Mouse (Mus musculus) lung, postnatal 0 days (tissue): ENCODE results near the gene Itk.

Source experiments
- CTCF ChIP-seq: IDR thresholded peaks from 2 replicates; pipeline ENCODE4 v1.5.1; 2016; ENCODE audit warnings: antibody characterized with exemption, mild to moderate bottlenecking
- EP300 ChIP-seq: IDR thresholded peaks from 2 replicates; pipeline ENCODE4 v1.6.1; 2016; ENCODE audit warnings: antibody characterized with exemption, mild to moderate bottlenecking, control low read depth

DNA sequence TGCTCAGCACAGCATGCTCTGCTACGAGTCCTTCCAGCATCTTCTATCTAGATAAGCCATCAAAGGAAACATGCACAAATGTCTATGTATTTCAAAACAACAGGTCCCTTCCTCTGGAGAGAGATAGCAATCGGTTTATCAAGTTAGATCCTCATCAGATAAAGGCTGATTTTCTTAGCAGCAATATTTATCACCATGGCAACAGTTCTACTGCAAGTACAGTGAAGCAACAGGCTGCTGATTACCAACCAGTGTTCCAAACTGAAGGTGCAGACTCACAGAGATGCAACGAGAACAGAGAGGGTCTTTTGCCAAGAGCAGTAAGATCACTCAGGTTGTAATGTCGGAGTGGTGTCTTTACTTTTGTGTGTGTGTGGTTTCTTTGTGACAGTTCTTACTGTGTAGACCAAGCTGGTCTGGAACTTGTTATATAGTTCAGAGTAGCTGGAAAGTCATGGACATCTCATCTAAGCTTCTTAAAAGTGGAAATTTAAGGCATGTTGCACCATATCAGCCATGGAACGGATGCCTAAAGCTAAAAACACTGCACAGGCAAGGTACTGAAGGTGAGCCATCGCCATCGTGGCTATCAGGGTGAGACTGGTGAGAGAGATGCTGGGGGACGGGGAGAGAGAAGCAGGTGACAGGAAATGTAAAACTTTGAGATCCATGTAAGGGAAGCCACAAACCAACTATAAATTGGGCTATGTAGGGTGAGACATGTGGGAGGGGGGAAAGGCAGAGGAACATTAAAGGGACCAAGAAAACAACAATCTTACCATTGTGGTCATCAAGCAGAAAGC is 32.0 kb upstream of the Itk start:
- TF ChIP-seq EP300 (no peak), CTCF (no peak)
